Mouse (Mus musculus) olfactory bulb, adult 2 months (tissue): Measurements from ENCODE around the gene Myoz2.

Experiments
- CTCF ChIP-seq: fragments of 200-500 bp; IDR thresholded peaks from 2 replicates; pipeline ENCODE4 v1.5.1; 2012; ENCODE audit warnings: low read depth, mild to moderate bottlenecking, low read length, moderate library complexity; ENCODE audit not compliant: insufficient read depth
- POLR2A ChIP-seq: fragments of 200-500 bp; IDR thresholded peaks from 2 replicates; pipeline ENCODE4 v1.6.1; 2012; ENCODE audit warnings: mild to moderate bottlenecking, low read depth, low read length, moderate library complexity; ENCODE audit not compliant: insufficient read depth

GRCm38 (mm10) chr3:123013476-123013875 is 21.3 kb downstream of the Myoz2 start:
- TF ChIP-seq CTCF: no peak
- no peak for TF ChIP-seq POLR2A
